16 mouse cellular contexts compared by ENCODE assay signal in the genomic region with DNA sequence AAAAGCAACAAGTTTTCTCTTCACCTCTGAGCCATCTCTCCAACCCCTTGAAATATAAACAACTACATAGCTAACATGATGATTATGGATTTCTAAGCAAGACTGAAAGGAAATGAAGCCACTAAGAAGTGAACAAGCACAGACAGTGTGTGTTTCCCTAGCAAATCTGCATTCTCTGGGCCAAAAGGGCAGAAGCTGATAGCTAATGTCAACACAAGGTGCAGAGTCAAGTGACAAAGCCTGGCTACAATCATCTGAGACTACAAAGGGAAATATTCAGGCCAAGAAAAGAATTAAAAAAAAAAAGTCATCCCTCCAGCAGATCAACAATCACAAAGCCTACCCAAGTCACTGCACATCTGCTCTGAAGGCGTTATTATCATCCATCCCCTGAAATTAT.
"Had no signal": no experiment of that assay in that cellular context is flagged by ENCODE, and none has a peak within 500 bp of the region (broad histone marks: within the 10 kb centered on the region; RNA-seq: fewer than 3 reads in every experiment).

No protein-coding gene starts in this region.

- DNase-seq: kidney, adult 2 months; kidney, postnatal 10 days; kidney, postnatal 4 days; layer of hippocampus, adult 9-11 months; layer of hippocampus, postnatal 36 days; lung, adult 2 months; lung, postnatal 14 days; lung, postnatal 4 days; thymus, adult 18-20 months; thymus, postnatal 36 days had no signal

- H3K4me1 ChIP-seq: neural tube, embryonic 13.5 days had no signal

- H3K4me3 ChIP-seq: left cerebral cortex, adult 2 months; midbrain, embryonic 13.5 days; myocyte; neural tube, embryonic 13.5 days had no signal

- H3K9ac ChIP-seq: liver, embryonic 14.5 days; midbrain, embryonic 13.5 days; neural tube, embryonic 13.5 days had no signal

- H3K27ac ChIP-seq: left cerebral cortex, adult 2 months; liver, embryonic 14.5 days; midbrain, embryonic 13.5 days; neural tube, embryonic 13.5 days had no signal

- ATAC-seq: midbrain, embryonic 13.5 days; midbrain, embryonic 16.5 days had no signal

- H3K4me2 ChIP-seq: midbrain, embryonic 13.5 days; neural tube, embryonic 13.5 days had no signal

- H3K27me3 ChIP-seq: midbrain, embryonic 13.5 days had no signal

- H3K9me3 ChIP-seq: midbrain, embryonic 13.5 days; neural tube, embryonic 13.5 days had no signal

- H3K36me3 ChIP-seq: midbrain, embryonic 13.5 days; neural tube, embryonic 13.5 days had no signal
